Mouse (Mus musculus) kidney, adult 11 months (tissue): Measurements from ENCODE around the gene Uspl1.

ENCODE experiments used
- DNase-seq: peaks from one replicate; pipeline ENCODE4 v3.0.0; 2022

Uspl1 gene

DNA sequence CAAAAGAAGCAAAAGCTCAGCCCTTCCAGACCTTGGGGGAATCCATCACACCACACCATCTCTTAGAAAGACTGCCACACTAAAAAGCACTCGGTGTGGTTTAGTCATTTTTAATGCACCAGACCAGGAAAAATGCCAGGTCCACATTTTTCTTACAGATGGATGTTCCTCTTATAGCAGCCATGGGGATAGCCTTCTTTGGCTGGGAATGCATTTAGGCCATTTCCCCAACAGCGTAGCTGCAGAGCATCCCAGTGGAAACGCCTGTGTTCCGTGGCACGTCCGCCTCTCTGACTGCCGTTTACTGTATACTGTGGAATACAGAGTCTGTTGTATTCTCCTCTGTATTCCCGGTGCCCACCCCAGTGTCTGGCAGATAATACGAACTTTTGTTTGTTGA lies 15.3 kb upstream of the Uspl1 start:
- no peak for DNase-seq

- DNase-seq = peak; percentile 45
Observed at GRCm38 (mm10) chr5:149170841-149171588, 13.1 kb upstream of the Uspl1 start.

DNA sequence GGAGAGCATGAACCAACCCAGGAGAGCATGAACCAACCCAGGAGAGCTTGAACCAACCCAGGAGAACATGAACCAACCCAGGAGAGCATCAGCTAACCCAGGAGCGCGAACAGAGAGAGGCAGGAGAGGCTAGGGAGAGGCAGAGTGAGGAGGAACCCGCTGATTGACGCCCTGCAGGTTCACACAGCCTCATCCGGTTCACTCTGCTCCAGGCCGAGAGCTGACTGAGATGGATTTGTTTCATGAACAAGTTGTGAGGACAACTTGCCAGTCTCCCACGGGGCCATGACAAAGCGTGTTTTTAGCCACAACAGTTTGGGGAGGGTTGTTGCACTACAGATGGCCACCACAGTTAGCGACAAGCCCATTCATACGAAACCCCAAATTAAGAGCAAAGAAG lies 11.9 kb upstream of the Uspl1 start:
- DNase-seq = no peak

- no peak for DNase-seq
Observed at GRCm38 (mm10) chr5:149174527-149174926, 9.6 kb upstream of the Uspl1 start.

DNA sequence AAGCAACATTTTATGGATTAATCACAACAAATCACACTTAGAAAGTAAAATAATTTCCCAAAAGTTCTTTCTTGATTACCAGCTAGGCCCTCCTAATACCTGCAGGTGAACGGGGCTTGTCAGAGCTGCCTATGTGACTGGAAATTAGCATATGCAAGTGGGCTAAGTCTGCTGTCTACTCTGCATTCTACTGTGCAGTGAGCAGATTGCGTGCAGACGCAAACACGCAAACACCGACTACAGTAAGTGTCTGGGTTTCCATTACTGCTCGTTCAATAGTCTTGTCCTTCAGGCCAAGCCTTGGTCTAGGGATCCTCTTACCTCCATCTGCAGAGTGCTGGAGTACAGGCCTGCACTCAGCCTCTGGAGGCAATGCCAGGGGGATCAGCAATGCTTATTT lies 8.4 kb upstream of the Uspl1 start:
- no peak for DNase-seq

GRCm38 (mm10) chr5:149178095-149178494 lies 6.1 kb upstream of the Uspl1 start:
- DNase-seq = no peak

DNA sequence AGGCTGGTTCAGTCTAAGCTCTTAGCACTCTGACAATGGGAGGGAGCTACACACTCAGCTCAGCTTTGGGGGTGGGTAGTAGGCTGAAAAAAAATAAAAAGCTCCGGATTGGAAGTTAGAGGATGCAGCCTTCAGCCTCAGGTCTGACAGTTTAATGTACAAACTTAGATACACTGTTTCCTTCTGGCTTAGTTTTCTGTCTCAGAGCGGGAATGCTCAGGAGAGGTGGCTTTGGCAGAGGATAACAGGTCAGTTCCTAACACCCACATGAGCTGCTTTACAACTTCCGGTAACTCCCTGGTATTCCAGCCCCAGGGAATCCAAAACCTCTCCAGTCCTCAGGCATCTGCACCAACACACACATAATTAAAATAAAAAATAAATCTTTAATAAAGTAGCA lies 4.3 kb upstream of the Uspl1 start:
- DNase-seq = no peak

DNA sequence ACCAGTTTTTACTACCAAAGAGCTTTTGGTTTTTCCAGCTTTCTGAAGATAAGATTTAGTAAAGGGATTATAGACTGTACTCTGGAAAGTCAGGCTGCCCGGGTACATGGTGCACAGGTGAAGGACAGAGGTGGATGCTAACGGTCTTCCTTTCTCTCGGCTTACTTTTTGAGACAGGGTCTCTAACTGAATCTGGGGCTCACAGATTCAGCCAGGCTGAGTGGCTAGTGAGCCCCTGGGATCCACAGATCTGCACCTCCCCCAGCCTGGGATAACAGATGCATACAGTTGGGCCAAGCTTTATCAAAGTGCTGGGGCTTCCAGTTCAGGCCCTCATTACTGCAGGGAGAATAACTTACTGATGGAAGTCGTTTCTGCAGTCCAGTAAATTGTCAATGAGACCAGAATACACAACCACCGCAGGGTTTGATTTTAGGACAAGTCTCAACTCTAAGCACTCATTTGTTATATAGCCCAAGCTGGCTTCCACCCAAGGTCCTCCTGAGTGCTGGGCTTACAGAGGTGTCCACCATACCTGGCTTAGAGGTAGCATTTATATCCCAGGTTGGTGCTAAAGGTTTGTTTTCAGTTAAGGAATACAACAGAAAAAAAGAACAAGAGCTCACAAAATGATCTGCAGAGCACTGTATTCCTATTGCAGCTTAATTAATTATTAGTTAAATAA lies 1.8 kb upstream of the Uspl1 start:
- DNase-seq = no peak

- DNase-seq = no peak
Observed at GRCm38 (mm10) chr5:149183122-149183521, 1.0 kb upstream of the Uspl1 start.

GRCm38 (mm10) chr5:149183721-149184103 lies 438 bp upstream of the Uspl1 start:
- DNase-seq = no peak

DNA sequence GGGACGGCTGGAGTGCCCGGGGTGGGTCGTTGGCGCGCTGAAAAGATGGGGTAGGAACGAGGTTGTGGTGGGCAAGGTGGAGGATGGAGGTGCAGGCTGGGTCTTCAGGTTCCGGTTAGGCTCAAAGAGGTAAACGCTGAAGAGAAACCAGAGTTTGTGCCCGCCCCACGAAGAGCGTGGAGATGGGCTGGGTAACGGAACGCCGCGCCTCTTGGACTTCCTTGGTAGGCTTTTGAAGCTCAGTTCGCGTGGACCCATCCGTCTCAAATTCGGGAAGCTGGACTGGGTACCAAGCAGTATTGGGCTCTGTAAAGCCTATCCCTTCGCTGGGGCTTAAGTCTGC lies 665 bp downstream of the Uspl1 start:
- DNase-seq = no peak

- DNase-seq = no peak
Observed at GRCm38 (mm10) chr5:149185806-149186205, 1.7 kb downstream of the Uspl1 start.

DNA sequence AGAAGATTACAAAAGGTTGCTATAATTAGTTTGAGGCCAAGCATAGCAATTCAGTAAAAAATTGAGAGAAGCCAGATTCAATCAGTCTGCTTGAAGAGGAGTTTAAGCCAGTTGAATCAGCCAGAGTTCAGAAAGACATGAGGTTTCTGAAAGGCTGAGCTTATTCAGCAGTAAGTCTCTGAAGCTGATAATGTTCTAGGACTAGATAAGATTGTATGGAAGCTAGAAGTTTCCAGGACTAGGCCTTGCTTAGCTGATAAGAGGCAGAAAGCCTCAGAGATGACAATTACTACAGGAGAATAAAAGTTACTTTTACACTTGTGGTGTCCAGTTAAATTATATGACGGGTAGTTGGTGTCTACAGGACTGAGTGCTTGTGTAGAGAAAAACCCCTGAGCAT lies 6.0 kb downstream of the Uspl1 start:
- no peak for DNase-seq

DNA sequence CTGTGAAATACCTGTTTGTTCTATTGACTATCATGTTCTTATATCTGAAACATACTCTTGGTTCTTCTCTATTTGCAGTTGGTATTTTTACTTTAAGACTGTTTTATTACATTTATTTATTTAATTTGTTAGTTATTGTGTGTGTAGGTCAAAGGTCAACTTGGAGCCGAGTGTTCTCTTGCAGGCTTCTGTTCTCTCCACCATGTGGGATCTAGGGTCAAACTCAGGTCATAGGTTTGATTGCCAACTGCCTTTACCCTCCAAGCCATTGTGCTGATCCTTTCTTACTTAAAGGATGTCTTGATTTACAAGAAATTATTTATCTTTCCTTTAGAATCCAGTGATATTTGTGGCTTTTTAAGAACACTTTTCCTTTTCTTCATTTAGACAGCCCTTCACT lies 12.5 kb downstream of the Uspl1 start:
- no peak for DNase-seq

- no peak for DNase-seq
Observed at GRCm38 (mm10) chr5:149198782-149199181, 14.6 kb downstream of the Uspl1 start.

GRCm38 (mm10) chr5:149202941-149203340 lies 18.8 kb downstream of the Uspl1 start:
- no peak for DNase-seq

GRCm38 (mm10) chr5:149203796-149204375 lies 19.7 kb downstream of the Uspl1 start:
- no peak for DNase-seq

GRCm38 (mm10) chr5:149204822-149205221 lies 20.7 kb downstream of the Uspl1 start:
- DNase-seq = no peak

- DNase-seq = no peak
Observed at GRCm38 (mm10) chr5:149205265-149205664, 21.1 kb downstream of the Uspl1 start.

GRCm38 (mm10) chr5:149206286-149206685 lies 22.1 kb downstream of the Uspl1 start:
- no peak for DNase-seq

DNA sequence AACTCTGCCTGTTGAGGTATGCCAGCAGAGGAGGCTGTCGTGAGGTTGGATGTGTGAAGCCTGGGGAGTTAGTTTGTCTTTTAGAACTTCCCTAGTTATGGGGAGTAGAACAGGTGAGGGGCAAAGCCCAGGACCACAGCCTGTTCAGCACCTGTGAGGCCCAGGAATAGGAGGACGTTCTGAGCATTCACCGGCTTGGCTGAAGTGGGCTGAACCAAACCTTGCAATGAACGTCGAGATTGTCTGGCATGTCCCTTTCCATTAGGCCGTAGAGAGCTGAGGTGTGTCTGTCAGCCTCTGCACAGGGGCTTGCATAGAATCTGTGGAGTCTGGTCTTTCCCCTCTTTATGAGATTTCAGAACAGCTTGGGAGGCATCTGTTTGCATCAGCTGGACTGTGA lies 23.5 kb downstream of the Uspl1 start:
- no peak for DNase-seq

- no peak for DNase-seq
Observed at GRCm38 (mm10) chr5:149208776-149209175, 24.6 kb downstream of the Uspl1 start.

- DNase-seq = no peak
Observed at GRCm38 (mm10) chr5:149209328-149209727, 25.2 kb downstream of the Uspl1 start.

GRCm38 (mm10) chr5:149211041-149211440 lies 26.9 kb downstream of the Uspl1 start:
- no peak for DNase-seq

DNA sequence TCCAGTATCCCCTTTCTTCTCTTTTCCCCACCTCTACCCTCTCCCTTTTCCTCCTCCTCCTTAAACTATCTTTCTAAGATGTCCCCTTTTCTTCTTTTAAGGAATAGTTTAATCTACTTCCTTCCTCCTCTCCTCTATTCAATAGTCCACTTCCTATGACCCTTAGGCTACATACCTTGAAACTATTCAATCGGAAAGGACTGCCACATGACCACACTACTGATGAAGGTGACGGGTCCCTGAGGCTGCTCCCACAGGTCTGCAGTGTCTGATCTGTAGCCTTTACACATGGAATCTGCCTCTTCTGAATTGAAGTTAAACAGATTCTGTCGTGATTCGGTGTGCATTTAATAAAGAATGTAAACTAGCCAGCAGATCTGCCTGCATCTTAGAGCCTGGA lies 28.7 kb downstream of the Uspl1 start:
- no peak for DNase-seq
